11 mouse cellular contexts compared by ENCODE assay signal in genomic region chr12:86818201-86818600, GRCm38 (mm10).
DNase-seq lines count a peak whose midpoint lies in the region; ATAC-seq lines count a peak whose summit lies in the region.
"Had no signal": no experiment of that assay in that cellular context is flagged by ENCODE, and none has a peak within 500 bp of the region (broad histone marks: within the 10 kb centered on the region; RNA-seq: fewer than 3 reads in every experiment).

No protein-coding gene starts in this region.

- no peaks in the 10 kb centered on the region for H3K9me3 ChIP-seq in megakaryocyte, embryonic 14.5 days
- no peaks in the 10 kb centered on the region for H3K9me3 ChIP-seq in neural tube, embryonic 14.5 days (ENCODE audit: control insufficient read depth, low read length)

- peak overlapping the region; percentile 56 for H3K4me3 ChIP-seq in megakaryocyte, embryonic 14.5 days (replicated peaks)
- H3K4me3 ChIP-seq in neural tube, embryonic 14.5 days (ENCODE audit: low read depth, low read length) = no peak overlapping the region

- peaks cover 15% of the 10 kb centered on the region for H3K36me3 ChIP-seq in megakaryocyte, embryonic 14.5 days (replicated peaks; ENCODE audit: low read length)
- H3K36me3 ChIP-seq in neural tube, embryonic 14.5 days (ENCODE audit: control insufficient read depth, insufficient read depth, low read length) = no peaks in the 10 kb centered on the region

- H3K4me1 ChIP-seq in megakaryocyte, embryonic 14.5 days = peaks cover 76% of the 10 kb centered on the region
- H3K4me1 ChIP-seq in neural tube, embryonic 14.5 days (ENCODE audit: control insufficient read depth, insufficient read depth, low read length) = peaks cover 38% of the 10 kb centered on the region

- H3K27ac ChIP-seq in neural tube, embryonic 14.5 days (ENCODE audit: low read depth, low read length) = peak overlapping the region; percentile 97; the same call in 1 of the 2 replicates

- WGBS in neural tube, embryonic 14.5 days = 52% methylated on average over 2 of the region's 2 CpGs

- no peak overlapping the region for H3K4me2 ChIP-seq in neural tube, embryonic 14.5 days (ENCODE audit: low read depth, low read length)

- no peak for ATAC-seq in megakaryocyte, adult 5-6 weeks (ENCODE audit: poor library complexity, severe bottlenecking)
- ATAC-seq in neural tube, embryonic 14.5 days (ENCODE audit: low read depth) = no peak
- ATAC-seq: lung, postnatal 0 days had no signal

- no peak overlapping the region for H3K9ac ChIP-seq in neural tube, embryonic 14.5 days (replicated peaks; ENCODE audit: low read depth, low read length)

- H3K27me3 ChIP-seq in megakaryocyte, embryonic 14.5 days (replicated peaks) = no peaks in the 10 kb centered on the region
- no peaks in the 10 kb centered on the region for H3K27me3 ChIP-seq in neural tube, embryonic 14.5 days (ENCODE audit: control insufficient read depth, insufficient read depth, low read length)
- H3K27me3 ChIP-seq: CH12.LX had no signal

- DNase-seq in heart, adult 11 months = peak; percentile 93
- DNase-seq in heart, adult 8-10 months (ENCODE audit: low spot score) = no peak
- DNase-seq in heart, postnatal 4 days = peak; percentile 41
- DNase-seq in spleen, postnatal 14 days (ENCODE audit: low spot score in 2 of 2) = no peak
- no peak for DNase-seq in spleen, postnatal 36 days (ENCODE audit: low spot score in 2 of 2)
- DNase-seq: kidney, adult 9 months had no signal

Comparison
In these comparisons a context has a peak if more than half of its experiments do, and no peak if none do; other contexts are left out.
1. DNase-seq: peak in heart, adult 11 months (single experiment) and heart, postnatal 4 days (single experiment); none in heart, adult 8-10 months (single experiment), spleen, postnatal 14 days (0 of 2) and spleen, postnatal 36 days (0 of 2).